Mouse (Mus musculus) heart, embryonic 15.5 days (tissue): ENCODE results near the gene Rack1. TPM values are rescaled to one million over a fixed set of nuclear protein-coding genes. Genes with fewer than 3 reads are reported as not detected.
A peak's percentile ranks its signal among the peaks of the same experiment; 100 is the strongest.
"Not testable (repeated sequence)": the region's sequence is repeated elsewhere in the genome, so short reads cannot be mapped to it uniquely, and the experiment has no call there.

ENCODE experiments used
- ATAC-seq: fragments of 200-750 bp; cut with Nextera tagmentation; replicated peaks from 2 replicates; pipeline ENCODE4 v1.8.0; 2017; ENCODE audit warnings: low read depth, moderate TSS enrichment; ENCODE audit not compliant: insufficient number of reproducible peaks, insufficient read depth, low FRiP score
- H3K27ac ChIP-seq: fragments of 300-500 bp; sonication (generic); 2 replicates; pipeline ENCODE4 v1.5.1; 2015; ENCODE audit warnings: mild to moderate bottlenecking, inconsistent platforms
- H3K27me3 ChIP-seq: fragments of 300-500 bp; sonication (generic); 2 replicates; pipeline ENCODE4 v1.6.1; 2015; ENCODE audit warnings: inconsistent platforms
- H3K36me3 ChIP-seq: fragments of 300-500 bp; sonication (generic); 2 replicates; pipeline ENCODE4 v1.6.1; 2015; ENCODE audit warnings: mild to moderate bottlenecking, inconsistent platforms
- H3K4me1 ChIP-seq: fragments of 300-500 bp; sonication (generic); replicated peaks from 2 replicates; pipeline ENCODE4 v1.6.1; 2015; ENCODE audit warnings: inconsistent platforms
- H3K4me2 ChIP-seq: fragments of 300-500 bp; sonication (generic); 2 replicates; pipeline ENCODE4 v1.6.1; 2015; ENCODE audit warnings: inconsistent platforms, mild to moderate bottlenecking, moderate library complexity
- H3K4me3 ChIP-seq: fragments of 300-500 bp; sonication (generic); 2 replicates; pipeline ENCODE4 v1.5.1; 2015; ENCODE audit warnings: mild to moderate bottlenecking, inconsistent platforms
- H3K9ac ChIP-seq: fragments of 300-500 bp; sonication (generic); 2 replicates; pipeline ENCODE4 v1.6.1; 2015; ENCODE audit warnings: mild to moderate bottlenecking, inconsistent platforms
- H3K9me3 ChIP-seq: fragments of 300-500 bp; sonication (generic); replicated peaks from 2 replicates; pipeline ENCODE4 v1.6.1; 2016; ENCODE audit warnings: inconsistent platforms
- WGBS: fragments of 180-500 bp; shearing (Covaris S2); methylation state at CpG from one replicate; pipeline ENCODE4 v1.1.7; 2015; ENCODE audit warnings: mixed read lengths; 5-methylcytosine and 5-hydroxymethylcytosine counted together
- polyA plus RNA-seq: library from polyadenylated mRNA; unstranded; fragments of >200 nt; fragmentation: Nextera tagmentation; extraction: Ambion mirVana; gene quantifications from 2 replicates; pipeline ENCODE4 v1.2.1, GENCODE M21; 2015

The Rack1 gene
- polyA plus RNA-seq, result 338 and 387 TPM in 2 replicates

- Histone ChIP-seq H3K36me3 (peaks cover 34% of the 10 kb centered on the region), H3K27ac (peak within 1 kb of the TSS; percentile 99), H3K4me1 (peaks cover 37% of the 10 kb centered on the region), H3K4me2 (peak within 1 kb of the TSS; percentile 80), H3K27me3 (no peaks in the 10 kb centered on the region), H3K4me3 (peak within 1 kb of the TSS; percentile 77), H3K9ac (peak within 1 kb of the TSS; percentile 78), H3K9me3 (no peaks in the 10 kb centered on the region)
- peak; percentile 83 for ATAC-seq
- under 1% methylated on average over 47 of the region's 47 CpGs for WGBS
These were observed at the start of gene Rack1 for GRCm38 (mm10) chr11:48799921-48800701. Gene Rack1, plus strand, starts transcription at chr11:48800332.

GRCm38 (mm10) chr11:48750428-48750827, 49.7 kb upstream of the Rack1 start:
- Histone ChIP-seq H3K27ac (no peak overlapping the region), H3K36me3 (no peaks in the 10 kb centered on the region), H3K4me2 (no peak overlapping the region), H3K4me1 (no peaks in the 10 kb centered on the region), H3K9ac (no peak overlapping the region), H3K27me3 (no peaks in the 10 kb centered on the region), H3K9me3 (no peaks in the 10 kb centered on the region), H3K4me3 (no peak overlapping the region)
- 87% methylated on average over 6 of the region's 6 CpGs for WGBS
- no peak for ATAC-seq

- H3K4me1 ChIP-seq, H3K9ac ChIP-seq, H3K27me3 ChIP-seq, H3K9me3 ChIP-seq, H3K4me2 ChIP-seq, ATAC-seq, H3K4me3 ChIP-seq, H3K36me3 ChIP-seq, H3K27ac ChIP-seq: not testable (repeated sequence)
- 87% methylated on average over 18 of the region's 18 CpGs for WGBS
These were observed 46.6 kb upstream of the Rack1 start for GRCm38 (mm10) chr11:48753534-48753933.

GRCm38 (mm10) chr11:48759021-48759420, 41.1 kb upstream of the Rack1 start:
- H3K9me3 ChIP-seq, result no peaks in the 10 kb centered on the region
- ATAC-seq, result no peak
- WGBS, result 77% methylated on average over 8 of the region's 8 CpGs

GRCm38 (mm10) chr11:48764119-48764518, 36.0 kb upstream of the Rack1 start:
- ATAC-seq, result no peak
- Histone ChIP-seq H3K36me3 (no peaks in the 10 kb centered on the region), H3K27me3 (no peaks in the 10 kb centered on the region), H3K9ac (no peak overlapping the region), H3K4me1 (no peaks in the 10 kb centered on the region), H3K4me3 (no peak overlapping the region), H3K4me2 (no peak overlapping the region), H3K9me3 (no peaks in the 10 kb centered on the region), H3K27ac (no peak overlapping the region)
- WGBS, result 85% methylated on average over 9 of the region's 9 CpGs

More at GRCm38 (mm10) chr11:48759021-48759420, 41.1 kb upstream of the Rack1 start:
- Histone ChIP-seq H3K4me1 (no peaks in the 10 kb centered on the region), H3K27ac (no peak overlapping the region), H3K27me3 (no peaks in the 10 kb centered on the region), H3K36me3 (no peaks in the 10 kb centered on the region), H3K4me3 (no peak overlapping the region), H3K9ac (no peak overlapping the region), H3K4me2 (no peak overlapping the region)

GRCm38 (mm10) chr11:48767195-48767876, 32.8 kb upstream of the Rack1 start:
- 71% methylated on average over 14 of the region's 14 CpGs for WGBS

GRCm38 (mm10) chr11:48771691-48772090, 28.4 kb upstream of the Rack1 start:
- no peaks in the 10 kb centered on the region for H3K9me3 ChIP-seq
- no peak overlapping the region for H3K4me2 ChIP-seq
- H3K9ac ChIP-seq, result no peak overlapping the region
- no peak overlapping the region for H3K27ac ChIP-seq
- no peaks in the 10 kb centered on the region for H3K27me3 ChIP-seq
- ATAC-seq, result no peak
- no peaks in the 10 kb centered on the region for H3K36me3 ChIP-seq
- peaks cover 4% of the 10 kb centered on the region; the same call in 1 of the 2 replicates for H3K4me1 ChIP-seq
- H3K4me3 ChIP-seq, result no peak overlapping the region
- 6% methylated on average over 2 of the region's 2 CpGs for WGBS

More at GRCm38 (mm10) chr11:48767195-48767876, 32.8 kb upstream of the Rack1 start:
- H3K27ac ChIP-seq, result no peak overlapping the region
- H3K4me1 ChIP-seq, result no peaks in the 10 kb centered on the region
- H3K4me3 ChIP-seq, result no peak overlapping the region
- no peaks in the 10 kb centered on the region for H3K27me3 ChIP-seq
- H3K9me3 ChIP-seq, result no peaks in the 10 kb centered on the region
- no peak overlapping the region for H3K4me2 ChIP-seq
- no peak for ATAC-seq
- no peak overlapping the region for H3K9ac ChIP-seq
- no peaks in the 10 kb centered on the region for H3K36me3 ChIP-seq

GRCm38 (mm10) chr11:48774443-48775298, 25.5 kb upstream of the Rack1 start:
- peak overlapping the region; percentile 19; the same call in 1 of the 2 replicates for H3K4me3 ChIP-seq

GRCm38 (mm10) chr11:48775483-48775882, 24.6 kb upstream of the Rack1 start:
- no peak for ATAC-seq
- Histone ChIP-seq H3K4me3 (no peak overlapping the region), H3K4me2 (0 out of 2 replicates have a peak overlapping the region, but pooled peaks have one; percentile 12), H3K27me3 (no peaks in the 10 kb centered on the region), H3K27ac (no peak overlapping the region), H3K4me1 (peaks cover 4% of the 10 kb centered on the region; the same call in 1 of the 2 replicates), H3K36me3 (no peaks in the 10 kb centered on the region), H3K9me3 (no peaks in the 10 kb centered on the region), H3K9ac (no peak overlapping the region)
- 1% methylated on average over 7 of the region's 7 CpGs for WGBS

More at GRCm38 (mm10) chr11:48774443-48775298, 25.5 kb upstream of the Rack1 start:
- Histone ChIP-seq H3K4me1 (peaks cover 4% of the 10 kb centered on the region; the same call in 1 of the 2 replicates), H3K4me2 (peak overlapping the region; percentile 38; the same call in 1 of the 2 replicates), H3K36me3 (no peaks in the 10 kb centered on the region), H3K27me3 (no peaks in the 10 kb centered on the region), H3K9ac (no peak overlapping the region), H3K27ac (no peak overlapping the region), H3K9me3 (no peaks in the 10 kb centered on the region)
- no peak for ATAC-seq
- WGBS, result 38% methylated on average over 17 of the region's 17 CpGs

GRCm38 (mm10) chr11:48776664-48777063, 23.5 kb upstream of the Rack1 start:
- no peaks in the 10 kb centered on the region for H3K36me3 ChIP-seq
- no peaks in the 10 kb centered on the region for H3K27me3 ChIP-seq
- ATAC-seq, result no peak
- 40% methylated on average over 9 of the region's 9 CpGs for WGBS
- peaks cover 4% of the 10 kb centered on the region; the same call in 1 of the 2 replicates for H3K4me1 ChIP-seq
- no peak overlapping the region for H3K27ac ChIP-seq
- no peak overlapping the region for H3K4me2 ChIP-seq
- H3K4me3 ChIP-seq, result no peak overlapping the region
- H3K9ac ChIP-seq, result no peak overlapping the region
- H3K9me3 ChIP-seq, result no peaks in the 10 kb centered on the region

- no peak overlapping the region for H3K27ac ChIP-seq
- peaks cover 4% of the 10 kb centered on the region; the same call in 1 of the 2 replicates for H3K4me1 ChIP-seq
- no peak overlapping the region for H3K9ac ChIP-seq
- H3K36me3 ChIP-seq, result no peaks in the 10 kb centered on the region
- no peak overlapping the region for H3K4me3 ChIP-seq
- no peak for ATAC-seq
- H3K27me3 ChIP-seq, result no peaks in the 10 kb centered on the region
- 89% methylated on average over 9 of the region's 9 CpGs for WGBS
- H3K4me2 ChIP-seq, result no peak overlapping the region
- H3K9me3 ChIP-seq, result no peaks in the 10 kb centered on the region
These were observed 22.8 kb upstream of the Rack1 start for GRCm38 (mm10) chr11:48777303-48777702.
